Mouse (Mus musculus) mouse trophoblast stem cell (cell line): Measurements from ENCODE around the gene Card11.

Experiments used
- in situ Hi-C, 2 experiments: fragments of 300-500 bp; cut with MseI, MboI; formaldehyde crosslinking; loops; 2 replicates in 1 of 2; 3 replicates in 1 of 2; pipeline ENCODE4 v1.15.1; 2025

Card11 gene

DNA sequence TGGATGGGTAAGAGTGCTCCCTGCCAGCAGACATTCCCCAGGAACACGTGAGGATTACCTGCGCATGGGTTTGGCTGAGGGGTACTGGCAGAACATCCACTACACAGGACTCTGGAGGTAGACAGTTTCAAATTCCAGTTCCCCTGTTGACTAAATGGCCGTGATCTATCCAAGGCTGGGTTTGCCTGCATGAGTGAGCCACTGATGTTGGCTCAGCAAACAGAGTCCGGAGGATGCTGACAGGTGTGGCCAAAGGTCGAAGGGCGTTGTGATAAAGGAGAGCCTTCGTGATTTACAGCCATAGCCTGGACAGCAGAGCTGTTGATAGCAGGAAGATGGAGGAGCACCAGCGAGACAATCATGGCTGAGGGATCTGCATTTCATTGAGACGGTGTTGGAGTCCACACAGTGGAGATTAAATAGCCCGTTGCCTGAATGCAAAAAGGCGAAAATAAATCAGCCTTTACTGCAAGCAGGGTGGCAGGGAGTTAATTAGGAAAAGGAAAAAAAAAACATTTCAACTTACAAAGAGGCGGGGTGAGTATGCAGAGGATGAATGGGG, 147.9 kb downstream of the Card11 start:
- in situ Hi-C loops, result no loop called here

DNA sequence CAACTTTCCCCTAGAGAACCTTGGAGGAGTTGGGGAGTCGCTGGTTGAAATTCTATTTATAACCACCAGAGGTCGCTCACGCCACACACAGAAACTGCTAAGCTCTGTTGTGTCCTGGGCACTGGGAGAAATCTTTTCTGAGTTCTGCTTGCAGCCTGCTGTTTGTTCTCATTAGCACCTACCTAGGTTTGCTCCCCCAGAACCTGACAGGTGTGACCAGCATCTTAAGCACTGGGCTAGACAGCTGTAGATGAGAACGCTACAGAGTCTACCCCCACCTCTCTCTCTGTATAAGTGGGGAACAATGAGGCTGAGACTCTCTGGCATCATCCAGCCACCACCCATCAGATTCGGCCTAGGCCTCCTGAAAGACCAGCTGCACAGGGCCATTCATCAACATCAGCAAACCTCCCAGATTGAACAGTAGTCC, 153.1 kb downstream of the Card11 start:
- in situ Hi-C loops, result no loop called here

- in situ Hi-C loops, result no loop called here
These were observed 158.4 kb downstream of the Card11 start for GRCm38 (mm10) chr5:140841942-140842341.

- in situ Hi-C loops, result no loop called here
These were observed 169.3 kb downstream of the Card11 start for GRCm38 (mm10) chr5:140831064-140831431.

- in situ Hi-C loops, result no loop called here
These were observed 169.9 kb downstream of the Card11 start, which contains the start of gene Gna12 for GRCm38 (mm10) chr5:140830314-140831063. Gene Gna12 (minus strand): TSS chr5:140830431.

GRCm38 (mm10) chr5:140829911-140830294, 170.5 kb downstream of the Card11 start:
- in situ Hi-C loops, result no loop called here

DNA sequence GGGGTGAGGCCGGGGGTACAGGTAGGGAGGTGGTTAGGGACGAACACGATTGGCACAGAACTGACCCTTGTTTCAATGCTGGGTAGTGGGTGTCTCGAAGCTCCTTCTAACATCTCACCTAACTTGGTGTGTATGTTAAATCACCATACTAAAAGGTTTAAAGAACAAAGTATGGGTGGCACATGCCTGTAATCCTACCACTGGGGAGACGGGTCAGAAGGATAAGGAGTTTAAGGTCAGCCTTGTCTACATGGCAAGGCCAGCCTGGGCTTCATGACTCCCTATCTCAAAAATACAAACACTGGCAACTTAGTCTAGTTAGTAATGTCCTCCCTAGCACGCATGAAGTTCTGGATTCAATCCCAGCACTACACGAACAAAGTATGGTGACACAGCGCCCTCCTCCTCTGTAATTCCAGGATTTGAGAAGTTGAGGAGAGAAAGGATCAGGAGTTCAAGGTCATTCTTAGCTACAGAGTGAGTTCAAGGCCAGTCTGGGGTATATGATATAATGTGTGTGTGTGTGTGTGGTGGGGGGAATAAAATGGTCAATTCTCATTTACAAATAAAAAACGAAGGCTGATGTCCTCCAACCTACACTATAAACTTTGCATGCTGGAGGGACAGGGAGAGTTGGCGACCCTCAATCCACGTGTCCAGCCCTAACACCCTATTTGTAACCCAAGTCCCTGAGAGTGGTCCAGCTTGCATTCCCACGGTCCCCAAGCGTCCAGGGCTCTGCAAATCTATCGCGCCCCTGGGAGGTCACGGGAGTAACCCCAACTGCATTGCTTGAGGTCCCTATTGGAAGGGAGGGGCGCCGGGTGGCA, 171.1 kb downstream of the Card11 start:
- in situ Hi-C loops, result no loop called here

- in situ Hi-C loops, result no loop called here
These were observed 172.0 kb downstream of the Card11 start for GRCm38 (mm10) chr5:140828363-140828762.

DNA sequence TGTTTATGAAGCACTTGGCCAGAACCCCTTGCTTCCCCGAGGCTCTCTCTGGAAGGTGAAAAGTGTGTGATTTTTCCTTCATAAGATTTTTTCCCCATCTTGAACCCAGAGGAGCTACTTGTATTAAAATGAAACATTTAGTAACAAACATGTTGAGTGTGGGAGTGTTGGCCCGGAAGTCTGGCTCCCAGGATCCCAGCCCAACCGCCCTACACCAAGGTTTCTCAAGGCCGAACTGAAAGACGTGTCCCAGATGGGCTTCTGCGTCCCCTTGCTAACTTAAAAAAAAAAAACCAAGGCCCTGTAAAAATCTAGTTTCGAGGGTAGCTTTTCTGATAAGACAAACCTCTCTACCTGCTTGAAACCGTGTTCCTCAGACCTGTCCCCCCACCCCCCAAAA, 172.5 kb downstream of the Card11 start:
- in situ Hi-C loops, result no loop called here

- in situ Hi-C loops, result no loop called here
These were observed 173.0 kb downstream of the Card11 start for GRCm38 (mm10) chr5:140827413-140827812.

- in situ Hi-C loops, result no loop called here
These were observed 173.6 kb downstream of the Card11 start for GRCm38 (mm10) chr5:140826796-140827195.

GRCm38 (mm10) chr5:140826118-140826517, 174.3 kb downstream of the Card11 start:
- in situ Hi-C loops, result no loop called here

- in situ Hi-C loops, result no loop called here
These were observed 176.3 kb downstream of the Card11 start for GRCm38 (mm10) chr5:140824126-140824525.

DNA sequence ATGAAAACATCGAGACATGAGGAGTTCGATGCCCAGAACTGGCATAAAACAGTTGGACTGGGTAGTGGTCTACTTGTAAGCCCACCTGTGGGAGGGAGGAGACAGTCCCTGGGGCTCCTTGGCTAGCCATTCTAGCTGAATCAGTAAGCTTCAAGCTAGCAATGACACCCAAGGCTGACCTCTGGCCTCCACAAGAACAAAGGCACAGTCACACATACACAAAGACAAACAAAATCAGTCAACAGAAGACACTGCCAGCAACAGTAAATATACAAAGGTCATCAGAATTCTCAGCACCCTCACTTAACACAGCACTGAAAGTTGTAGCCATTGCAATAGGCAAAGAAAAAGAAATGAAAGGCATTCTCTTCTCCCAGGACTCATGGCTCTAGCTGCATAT, 177.0 kb downstream of the Card11 start:
- in situ Hi-C loops, result no loop called here
